Mouse (Mus musculus) heart, postnatal 0 days (tissue): ENCODE data around the gene Rptor. TPM values are rescaled to one million over a fixed set of nuclear protein-coding genes. Genes with fewer than 3 reads are reported as not detected.

Source experiments
- ATAC-seq: fragments of 200-750 bp; cut with Nextera tagmentation; 2 replicates; pipeline ENCODE4 v1.8.0; 2017; ENCODE audit warnings: low read depth, moderate number of reproducible peaks, moderate library complexity; ENCODE audit not compliant: insufficient read depth
- DNase-seq: peaks from one replicate; pipeline ENCODE4 v3.0.0-alpha.2; 2016; ENCODE audit warnings: low spot score
- H3K27ac ChIP-seq: fragments of 300-500 bp; sonication (generic); 2 replicates; pipeline ENCODE4 v1.5.1; 2014; ENCODE audit warnings: low read depth, mild to moderate bottlenecking
- H3K27me3 ChIP-seq: fragments of 300-500 bp; sonication (generic); 2 replicates; pipeline ENCODE4 v1.6.1; 2014; ENCODE audit warnings: low read length, mixed read lengths; ENCODE audit not compliant: control insufficient read depth, insufficient read depth
- H3K36me3 ChIP-seq: fragments of 300-500 bp; sonication (generic); replicated peaks from 2 replicates; pipeline ENCODE4 v1.6.1; 2014; ENCODE audit warnings: low read length, mixed read lengths; ENCODE audit not compliant: control insufficient read depth, insufficient read depth
- H3K4me1 ChIP-seq: fragments of 300-500 bp; sonication (generic); 2 replicates; pipeline ENCODE4 v1.6.1; 2014; ENCODE audit warnings: antibody characterized with exemption; ENCODE audit not compliant: control insufficient read depth, insufficient read depth
- H3K4me2 ChIP-seq: fragments of 300-500 bp; sonication (generic); 2 replicates; pipeline ENCODE4 v1.6.1; 2014; ENCODE audit warnings: low read depth, mild to moderate bottlenecking, low read length, moderate library complexity
- H3K4me3 ChIP-seq: fragments of 300-500 bp; sonication (generic); 2 replicates; pipeline ENCODE4 v1.5.1; 2014; ENCODE audit warnings: low read depth, low read length
- H3K9ac ChIP-seq: fragments of 300-500 bp; sonication (generic); replicated peaks from 2 replicates; pipeline ENCODE4 v1.6.1; 2014; ENCODE audit warnings: low read depth, low read length, mixed read lengths
- H3K9me3 ChIP-seq: fragments of 300-500 bp; sonication (generic); replicated peaks from 2 replicates; pipeline ENCODE4 v1.6.1; 2016; ENCODE audit warnings: low read length; ENCODE audit not compliant: control insufficient read depth
- CTCF ChIP-seq: IDR thresholded peaks from 2 replicates; pipeline ENCODE4 v1.5.1; 2016; ENCODE audit warnings: antibody characterized with exemption, control low read depth, low read depth
- EP300 ChIP-seq: IDR thresholded peaks from 2 replicates; pipeline ENCODE4 v1.6.1; 2016; ENCODE audit warnings: antibody characterized with exemption, low read depth
- WGBS: fragments of 180-500 bp; shearing (Covaris S2); extraction: QIAGEN DNeasy Blood & Tissue Kit; methylation state at CpG from one replicate; pipeline ENCODE4 v1.1.7; 2014; 5-methylcytosine and 5-hydroxymethylcytosine counted together
- polyA plus RNA-seq: library from polyadenylated mRNA; unstranded; fragments of >200 nt; fragmentation: Nextera tagmentation; extraction: Ambion mirVana; gene quantifications from 2 replicates; pipeline ENCODE4 v1.2.1, GENCODE M21; 2015
- total RNA-seq: library from RNA; depleted of rRNA; stranded (reverse); fragments of >200 nt; gene quantifications from 2 replicates; pipeline ENCODE4 v1.2.3, GENCODE M21; 2014; ENCODE audit warnings: low replicate concordance

Rptor gene
- total and polyA plus RNA-seq, 2 experiments from 2014 or later: 4.8 to 39.8 TPM

DNA sequence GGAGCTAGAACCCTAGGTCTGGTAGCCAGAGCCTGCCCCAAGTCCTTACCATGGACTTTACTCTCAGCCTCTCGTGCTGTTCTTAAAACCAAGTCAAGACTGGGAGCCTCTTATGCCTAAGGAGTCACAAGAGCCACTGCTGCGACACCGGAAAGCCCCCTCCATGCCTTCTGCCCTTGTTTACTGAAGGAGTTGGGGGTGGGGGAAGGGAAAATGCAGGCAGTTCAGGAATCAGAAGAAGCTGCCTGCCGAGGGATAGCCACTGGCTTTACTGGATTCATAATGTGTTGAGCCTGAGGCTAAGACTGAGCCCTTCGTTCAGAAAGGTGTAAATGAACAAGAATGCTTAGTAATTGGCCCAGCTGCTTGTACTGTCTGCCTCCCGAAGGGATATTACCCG is 310.1 kb downstream of the Rptor start:
- peak overlapping the region; percentile 90 for H3K4me3 ChIP-seq
- H3K4me1 ChIP-seq: peaks cover 26% of the 10 kb centered on the region
- TF ChIP-seq CTCF (no peak), EP300 (no peak)
- peaks cover 10% of the 10 kb centered on the region for H3K36me3 ChIP-seq
- no peak for ATAC-seq
- H3K27ac ChIP-seq: no peak overlapping the region
- H3K27me3 ChIP-seq: peaks cover 3% of the 10 kb centered on the region; the same call in 1 of the 2 replicates
- DNase-seq: no peak
- H3K4me2 ChIP-seq: peak overlapping the region; percentile 81
- peak overlapping the region; percentile 93 for H3K9ac ChIP-seq
- no peaks in the 10 kb centered on the region for H3K9me3 ChIP-seq
- 13% methylated on average over 7 of the region's 7 CpGs for WGBS

DNA sequence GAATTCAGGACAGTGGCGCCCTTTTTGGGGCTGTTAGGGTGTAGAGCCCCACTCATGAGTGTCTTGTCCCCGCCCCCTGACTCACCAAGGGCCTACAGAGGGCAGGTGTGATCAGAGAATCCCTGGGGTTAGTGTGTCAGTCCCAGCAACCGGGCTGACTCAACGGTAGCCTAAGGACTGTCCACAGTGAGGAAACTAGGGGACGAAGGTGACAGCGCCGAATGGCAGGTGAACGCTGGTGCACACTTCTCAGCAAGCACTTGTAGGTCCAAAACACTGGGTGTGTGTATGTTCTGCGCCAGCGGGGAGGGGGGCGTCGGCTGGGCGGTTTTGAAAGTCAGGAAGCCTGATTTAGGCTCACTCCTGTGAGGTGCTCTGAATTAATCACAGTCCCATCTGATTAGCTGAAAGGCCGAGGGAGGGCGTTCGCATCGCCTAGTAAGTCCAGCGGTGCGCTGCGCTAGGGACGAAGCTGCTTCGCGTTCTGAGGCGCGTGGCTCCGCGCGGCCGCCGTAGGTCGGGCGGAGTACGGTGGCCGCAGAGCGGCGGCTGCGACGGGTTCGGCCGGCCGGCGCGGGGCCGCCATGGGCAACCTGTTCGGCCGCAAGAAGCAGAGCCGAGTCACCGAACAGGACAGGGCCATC is 310.7 kb downstream of the Rptor start, which contains the start of gene Chmp6:
Gene Chmp6, plus strand, starts transcription at position 151 of the 644 bp plus-strand sequence.
- Histone ChIP-seq H3K9me3 (no peaks in the 10 kb centered on the region), H3K9ac (peak within 1 kb of the TSS; percentile 93), H3K36me3 (peaks cover 16% of the 10 kb centered on the region), H3K4me1 (peaks cover 26% of the 10 kb centered on the region), H3K27ac (peak within 1 kb of the TSS; percentile 80), H3K27me3 (no peaks in the 10 kb centered on the region), H3K4me2 (peak within 1 kb of the TSS; percentile 81), H3K4me3 (peak within 1 kb of the TSS; percentile 90)
- ATAC-seq (peak; percentile 71), DNase-seq (peak; percentile 63)
- whole genome bisulfite sequencing: under 1% methylated on average over 47 of the region's 48 CpGs
- no peak for TF ChIP-seq CTCF
- peak; percentile 62; the same call in 1 of the 2 replicates for TF ChIP-seq EP300

DNA sequence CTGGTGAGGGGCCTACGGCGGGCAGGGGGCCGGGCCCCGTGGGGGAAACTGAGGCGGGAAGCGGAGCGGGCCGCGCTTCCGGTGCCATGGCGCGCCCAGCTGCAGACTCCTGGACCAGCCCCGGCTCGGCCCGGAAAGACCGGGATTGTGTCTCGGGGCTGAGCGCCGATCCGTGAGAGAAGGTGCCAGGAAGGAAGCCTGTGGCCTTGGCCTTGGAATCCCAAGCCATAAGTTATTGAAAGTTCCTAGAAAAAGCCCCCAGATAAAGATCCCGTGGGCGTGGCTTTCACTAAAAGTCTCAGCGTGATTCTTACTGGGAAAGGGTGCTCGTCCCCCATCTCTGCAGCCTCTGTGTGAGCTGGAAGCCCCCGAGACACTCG is 311.2 kb downstream of the Rptor start:
- Histone ChIP-seq H3K4me1 (peaks cover 26% of the 10 kb centered on the region), H3K27me3 (no peaks in the 10 kb centered on the region), H3K9me3 (no peaks in the 10 kb centered on the region), H3K4me2 (peak overlapping the region; percentile 81), H3K4me3 (peak overlapping the region; percentile 90), H3K36me3 (peaks cover 21% of the 10 kb centered on the region), H3K27ac (peak overlapping the region; percentile 80), H3K9ac (peak overlapping the region; percentile 93)
- WGBS: 0% methylated on average over 26 of the region's 26 CpGs
- peak; percentile 32 for ATAC-seq
- TF ChIP-seq EP300 (no peak; the same call in 1 of the 2 replicates), CTCF (no peak)
- DNase-seq: no peak

DNA sequence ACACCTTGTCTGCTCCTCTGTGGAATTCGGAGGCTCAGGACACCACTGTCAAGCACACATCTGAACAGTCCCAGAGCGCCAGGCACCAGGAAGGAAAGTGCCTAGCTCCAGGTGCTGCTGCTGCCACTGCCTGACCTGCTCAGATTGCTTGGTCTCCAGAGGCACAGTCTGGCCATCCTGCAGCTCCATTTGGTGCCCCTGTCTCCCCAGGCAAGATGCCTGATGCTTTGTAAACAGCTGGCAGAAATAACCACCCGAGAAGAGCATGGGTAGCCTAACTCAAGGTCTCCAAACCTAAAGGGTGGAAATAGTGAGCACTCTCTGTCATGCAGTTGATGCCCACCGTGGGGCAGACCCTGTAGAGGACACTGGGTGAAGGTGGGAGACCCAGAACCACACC is 311.7 kb downstream of the Rptor start:
- WGBS: 15% methylated on average over 4 of the region's 4 CpGs
- H3K9me3 ChIP-seq: no peaks in the 10 kb centered on the region
- DNase-seq (no peak), ATAC-seq (no peak)
- H3K27me3 ChIP-seq: no peaks in the 10 kb centered on the region
- H3K4me2 ChIP-seq: peak overlapping the region; percentile 81
- peak overlapping the region; percentile 93 for H3K9ac ChIP-seq
- no peak for TF ChIP-seq EP300
- TF ChIP-seq CTCF: no peak
- H3K4me3 ChIP-seq: peak overlapping the region; percentile 90
- H3K27ac ChIP-seq: no peak overlapping the region; the same call in 1 of the 2 replicates
- peaks cover 26% of the 10 kb centered on the region for H3K4me1 ChIP-seq
- H3K36me3 ChIP-seq: peaks cover 26% of the 10 kb centered on the region

DNA sequence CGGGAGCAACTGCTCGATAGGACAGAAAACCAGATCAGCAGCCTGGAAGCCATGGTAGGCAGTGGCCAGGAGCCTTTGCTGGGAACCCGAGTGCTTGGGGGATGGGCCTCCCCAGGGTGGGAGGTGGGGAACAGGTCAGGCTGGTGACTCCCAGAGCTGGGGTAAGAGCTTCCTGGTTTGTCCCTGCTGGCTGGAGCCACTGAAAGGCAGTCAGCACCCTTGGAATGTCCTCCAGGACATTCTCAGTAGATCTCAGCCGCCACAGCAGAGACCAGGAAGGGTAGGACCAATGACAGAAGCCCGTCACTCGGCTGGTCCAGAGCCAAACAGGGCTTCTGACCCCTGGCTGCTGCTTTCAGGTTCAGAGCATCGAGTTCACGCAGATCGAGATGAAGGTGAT is 313.0 kb downstream of the Rptor start:
- no peaks in the 10 kb centered on the region for H3K27me3 ChIP-seq
- DNase-seq (no peak), ATAC-seq (no peak)
- peak overlapping the region; percentile 22 for H3K4me2 ChIP-seq
- TF ChIP-seq EP300 (no peak), CTCF (no peak)
- H3K4me1 ChIP-seq: peaks cover 26% of the 10 kb centered on the region
- H3K9me3 ChIP-seq: no peaks in the 10 kb centered on the region
- 63% methylated on average over 9 of the region's 9 CpGs for whole genome bisulfite sequencing
- H3K36me3 ChIP-seq: peaks cover 36% of the 10 kb centered on the region
- no peak overlapping the region for H3K9ac ChIP-seq
- no peak overlapping the region for H3K4me3 ChIP-seq
- 0 out of 2 replicates have a peak overlapping the region, but pooled peaks have one; percentile 8 for H3K27ac ChIP-seq
